Comparison of ENCODE assay signal across 18 mouse cellular contexts in genomic region chr5:73576708-73577107, GRCm38 (mm10). TPM values are rescaled to one million over a fixed set of nuclear protein-coding genes. Genes with fewer than 3 reads are reported as not detected.
DNase-seq lines count a peak whose midpoint lies in the region; ATAC-seq lines count a peak whose summit lies in the region.
"Had no signal": no experiment of that assay in that cellular context is flagged by ENCODE, and none has a peak within 500 bp of the region (broad histone marks: within the 10 kb centered on the region; RNA-seq: fewer than 3 reads in every experiment).

No protein-coding gene starts in this region.

- ATAC-seq in forebrain, embryonic 15.5 days (replicated peaks): 0 out of 2 replicates have a peak, but pooled peaks have one; percentile 26
- no peak for ATAC-seq in forebrain, embryonic 14.5 days
- ATAC-seq: inflammation-experienced regulatory T-cells, adult 6 months had no signal

- peaks cover 7% of the 10 kb centered on the region for H3K4me1 ChIP-seq in forebrain, embryonic 15.5 days
- H3K4me1 ChIP-seq in forebrain, embryonic 14.5 days (ENCODE audit: control insufficient read depth, insufficient read depth, low read length): 0 out of 2 replicates have a peak, but pooled peaks cover 2% of the 10 kb centered on the region
- H3K4me1 ChIP-seq: embryonic facial prominence, embryonic 12.5 days; heart, embryonic 10.5 days had no signal

- no peak overlapping the region for H3K4me2 ChIP-seq in forebrain, embryonic 15.5 days (replicated peaks)
- no peak overlapping the region for H3K4me2 ChIP-seq in forebrain, embryonic 14.5 days (ENCODE audit: low read length)
- H3K4me2 ChIP-seq: embryonic facial prominence, embryonic 12.5 days; limb, embryonic 13.5 days; midbrain, embryonic 12.5 days had no signal

- 63% methylated on average over 7 of the region's 7 CpGs for WGBS in forebrain, embryonic 15.5 days
- 67% methylated on average over 7 of the region's 7 CpGs for WGBS in forebrain, embryonic 14.5 days

- no peaks in the 10 kb centered on the region for H3K36me3 ChIP-seq in forebrain, embryonic 15.5 days
- no peaks in the 10 kb centered on the region for H3K36me3 ChIP-seq in forebrain, embryonic 14.5 days (ENCODE audit: control insufficient read depth, insufficient read depth, low read length)
- H3K36me3 ChIP-seq: embryonic facial prominence, embryonic 12.5 days; heart, embryonic 10.5 days; limb, embryonic 13.5 days; midbrain, embryonic 12.5 days had no signal

- H3K27me3 ChIP-seq in forebrain, embryonic 15.5 days: no peaks in the 10 kb centered on the region
- no peaks in the 10 kb centered on the region for H3K27me3 ChIP-seq in forebrain, embryonic 14.5 days (replicated peaks; ENCODE audit: control insufficient read depth, insufficient read depth, low read length)
- H3K27me3 ChIP-seq: embryonic facial prominence, embryonic 12.5 days; limb, embryonic 13.5 days; midbrain, embryonic 12.5 days had no signal

- H3K4me3 ChIP-seq in forebrain, embryonic 15.5 days: no peak overlapping the region
- no peak overlapping the region for H3K4me3 ChIP-seq in forebrain, embryonic 14.5 days (ENCODE audit: low read depth, low read length)
- H3K4me3 ChIP-seq: embryonic facial prominence, embryonic 12.5 days; heart, embryonic 10.5 days; limb, embryonic 13.5 days; midbrain, embryonic 12.5 days had no signal

- no peak overlapping the region for H3K9ac ChIP-seq in forebrain, embryonic 15.5 days (replicated peaks)
- no peak overlapping the region for H3K9ac ChIP-seq in forebrain, embryonic 14.5 days (ENCODE audit: low read length)
- H3K9ac ChIP-seq: embryonic facial prominence, embryonic 12.5 days; limb, embryonic 13.5 days; midbrain, embryonic 12.5 days had no signal

- H3K27ac ChIP-seq in forebrain, embryonic 15.5 days (replicated peaks): no peak overlapping the region
- H3K27ac ChIP-seq in forebrain, embryonic 14.5 days (ENCODE audit: low read depth, low read length): no peak overlapping the region
- H3K27ac ChIP-seq: embryonic facial prominence, embryonic 12.5 days; heart, embryonic 10.5 days; limb, embryonic 13.5 days; midbrain, embryonic 12.5 days had no signal

- no peak for DNase-seq in forebrain, embryonic 14.5 days (ENCODE audit: low spot score)
- peak; percentile 33 to 48 for DNase-seq in layer of hippocampus, adult 8-10 months (ENCODE audit: low spot score in 2 of 2)
- no peak for DNase-seq in layer of hippocampus, adult 9-10 months (ENCODE audit: low spot score)
- DNase-seq in right cerebral cortex, adult 18-20 months: peak; percentile 57
- DNase-seq in right cerebral cortex, postnatal 4 days: no peak
- DNase-seq in telencephalon, adult 2 months (ENCODE audit: low read depth, low spot score): peak; percentile 65
- DNase-seq in ovary, postnatal 10 days (ENCODE audit: low spot score): no peak
- DNase-seq: gastrocnemius, postnatal 14 days; heart, postnatal 14 days; lung, postnatal 36 days; thymus, adult 18-20 months had no signal

- H3K9me3 ChIP-seq in forebrain, embryonic 15.5 days: no peaks in the 10 kb centered on the region
- no peaks in the 10 kb centered on the region for H3K9me3 ChIP-seq in forebrain, embryonic 14.5 days (replicated peaks; ENCODE audit: control insufficient read depth, low read length)
- H3K9me3 ChIP-seq: embryonic facial prominence, embryonic 12.5 days; heart, embryonic 10.5 days; limb, embryonic 13.5 days; midbrain, embryonic 12.5 days had no signal

RNA-seq across cellular contexts. Expression of gene Lrrc66, which starts 55.6 kb away (rescaled TPM):
- not detected in 2 replicates for polyA plus RNA-seq in forebrain, embryonic 15.5 days (2015; fragmentation: Nextera tagmentation; extraction: Ambion mirVana)
- not detected in 2 replicates for polyA plus RNA-seq in forebrain, embryonic 14.5 days (2014; fragmentation: Nextera tagmentation; extraction: Ambion mirVana)
- under 1 TPM in 1 of 4 experiments, not detected in 3; 0.27 TPM for total RNA-seq in layer of hippocampus, adult 8-10 months (2022)
- total RNA-seq: gastrocnemius, postnatal 14 days; layer of hippocampus, postnatal 14 days had no signal
- polyA plus RNA-seq: limb, embryonic 13.5 days; midbrain, embryonic 12.5 days had no signal

Comparison
In these comparisons a context has a peak if more than half of its experiments do, and no peak if none do; other contexts are left out.
1. DNase-seq: peak in layer of hippocampus, adult 8-10 months (2 of 2), right cerebral cortex, adult 18-20 months (single experiment) and telencephalon, adult 2 months (single experiment); none in forebrain, embryonic 14.5 days (single experiment), layer of hippocampus, adult 9-10 months (single experiment), right cerebral cortex, postnatal 4 days (single experiment) and ovary, postnatal 10 days (single experiment).